Mouse (Mus musculus) forebrain, embryonic 10.5 days (tissue): ENCODE results near the gene Gm20538. TPM values are rescaled to one million over a fixed set of nuclear protein-coding genes. Genes with fewer than 3 reads are reported as not detected.

Experiments
- DNase-seq: peaks from one replicate; pipeline ENCODE4 v3.0.0-alpha.2; 2017; ENCODE audit warnings: low spot score; ENCODE audit errors: extremely low spot score
- H3K27ac ChIP-seq: fragments of 300-500 bp; sonication (generic); 2 replicates; pipeline ENCODE4 v1.5.1; 2016; ENCODE audit warnings: mild to moderate bottlenecking
- H3K27me3 ChIP-seq: fragments of 300-500 bp; sonication (generic); 2 replicates; pipeline ENCODE4 v1.6.1; 2016; ENCODE audit warnings: mild to moderate bottlenecking; ENCODE audit not compliant: poor library complexity, severe bottlenecking
- H3K36me3 ChIP-seq: fragments of 300-500 bp; sonication (generic); replicated peaks from 2 replicates; pipeline ENCODE4 v1.6.1; 2016; ENCODE audit warnings: mild to moderate bottlenecking, moderate library complexity
- H3K4me1 ChIP-seq: fragments of 300-500 bp; sonication (generic); 2 replicates; pipeline ENCODE4 v1.6.1; 2016
- H3K4me3 ChIP-seq: fragments of 300-500 bp; sonication (generic); 2 replicates; pipeline ENCODE4 v1.5.1; 2016; ENCODE audit warnings: mild to moderate bottlenecking, moderate library complexity
- H3K9me3 ChIP-seq: fragments of 300-500 bp; sonication (generic); 2 replicates; pipeline ENCODE4 v1.6.1; 2016; ENCODE audit warnings: mild to moderate bottlenecking, moderate library complexity
- WGBS: fragments of 180-500 bp; shearing (Covaris S2); methylation state at CpG from one replicate; pipeline ENCODE4 v1.1.7; 2016; 5-methylcytosine and 5-hydroxymethylcytosine counted together
- polyA plus RNA-seq: library from polyadenylated mRNA; unstranded; fragments of >200 nt; fragmentation: Nextera tagmentation; extraction: Ambion mirVana; gene quantifications from 2 replicates; pipeline ENCODE4 v1.2.1, GENCODE M21; 2016

Gm20538 gene
- polyA plus RNA-seq, 1 experiment from 2014 or later = not detected

DNA sequence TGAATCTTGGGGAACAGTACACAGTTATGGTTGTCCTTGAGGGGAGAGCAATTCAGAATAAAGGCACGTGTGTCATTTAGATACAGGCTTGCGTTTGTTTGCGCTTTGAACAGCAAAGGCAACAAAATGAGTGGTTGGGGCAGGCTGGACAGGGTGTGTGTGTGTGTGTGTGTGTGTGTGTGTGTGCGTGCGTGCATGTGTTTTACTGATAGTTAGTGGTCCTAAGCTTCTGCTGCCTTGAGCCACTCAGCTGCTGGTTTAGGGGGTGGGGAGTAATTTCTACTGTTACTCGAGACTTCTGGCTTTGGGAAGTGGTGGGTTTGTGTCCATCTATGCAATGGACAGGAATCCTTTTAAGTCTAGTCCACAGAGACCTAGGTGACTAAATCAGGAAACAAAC, 53.7 kb downstream of the Gm20538 start:
- H3K27ac ChIP-seq = peak overlapping the region; percentile 73
- H3K9me3 ChIP-seq = no peaks in the 10 kb centered on the region
- WGBS = 63% methylated on average over 6 of the region's 6 CpGs
- DNase-seq = no peak
- peaks cover 20% of the 10 kb centered on the region for H3K36me3 ChIP-seq
- H3K4me1 ChIP-seq = peaks cover 85% of the 10 kb centered on the region
- peaks cover 100% of the 10 kb centered on the region for H3K27me3 ChIP-seq
- peak overlapping the region; percentile 53 for H3K4me3 ChIP-seq

DNA sequence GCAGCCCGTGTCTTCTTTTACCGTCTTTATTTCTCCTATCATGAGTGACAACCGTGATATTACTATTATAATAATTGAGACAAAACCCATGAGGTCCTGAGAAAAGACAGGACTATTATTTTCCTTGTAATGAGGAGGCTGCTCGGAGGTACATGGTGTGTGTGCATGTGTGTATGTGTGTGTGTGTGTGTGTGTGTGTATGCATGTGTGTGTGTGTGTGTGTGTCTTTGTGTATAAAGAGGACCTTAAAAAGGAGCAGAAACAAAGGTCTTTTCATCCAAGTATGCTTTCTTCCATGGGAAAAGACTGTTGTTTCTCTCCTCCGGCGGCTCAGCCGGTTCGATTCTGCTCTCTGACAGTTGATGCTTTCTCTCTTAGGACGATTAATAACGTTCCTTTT, 55.7 kb downstream of the Gm20538 start:
- peak overlapping the region; percentile 84 for H3K27ac ChIP-seq
- H3K27me3 ChIP-seq = peaks cover 100% of the 10 kb centered on the region

DNA sequence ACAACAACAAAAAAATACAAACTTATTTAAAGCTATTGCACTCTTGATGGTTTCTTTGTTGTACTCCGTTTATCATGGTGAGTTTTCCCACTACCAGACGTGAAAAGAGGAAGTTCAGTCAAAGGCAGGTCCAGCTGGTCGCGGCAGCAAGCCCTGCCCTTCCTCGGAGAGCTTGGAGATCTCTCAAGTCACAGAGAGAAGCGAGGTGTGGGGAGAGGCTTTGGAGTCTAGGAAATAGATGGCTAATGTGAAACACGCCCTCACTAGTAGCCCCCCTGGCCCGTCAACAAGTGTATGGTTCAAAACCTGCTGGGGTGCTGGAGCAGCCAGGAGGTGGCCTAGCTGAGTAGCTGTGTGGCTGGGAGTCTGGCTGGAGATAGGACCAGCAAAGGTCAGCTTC, 56.1 kb downstream of the Gm20538 start:
- peak overlapping the region; percentile 84 for H3K27ac ChIP-seq
- 55% methylated on average over 8 of the region's 8 CpGs for WGBS
- DNase-seq = no peak
- H3K27me3 ChIP-seq = peaks cover 100% of the 10 kb centered on the region
- H3K36me3 ChIP-seq = peaks cover 6% of the 10 kb centered on the region; the same call in 1 of the 2 replicates
- peak overlapping the region; percentile 53 for H3K4me3 ChIP-seq
- peaks cover 94% of the 10 kb centered on the region for H3K4me1 ChIP-seq
- H3K9me3 ChIP-seq = no peaks in the 10 kb centered on the region

More for the DNA sequence above, 55.7 kb downstream of the Gm20538 start:
- H3K36me3 ChIP-seq = peaks cover 9% of the 10 kb centered on the region; the same call in 1 of the 2 replicates
- peak overlapping the region; percentile 53 for H3K4me3 ChIP-seq
- no peak for DNase-seq
- H3K4me1 ChIP-seq = peaks cover 97% of the 10 kb centered on the region
- no peaks in the 10 kb centered on the region for H3K9me3 ChIP-seq
- 58% methylated on average over 10 of the region's 10 CpGs for WGBS

Other genes with a start within 250 kb of the Gm20538 start
- gene Scd4, start 219.7 kb downstream of the Gm20538 start, polyA plus RNA-seq = 0.06 TPM in 1 of 2 replicates, not detected in the other
- gene Scd1, start 145.0 kb downstream of the Gm20538 start, polyA plus RNA-seq = 21.8 and 23.4 TPM in 2 replicates
- gene Wnt8b, start 59.4 kb downstream of the Gm20538 start, polyA plus RNA-seq = 51.3 and 61.0 TPM in 2 replicates
- gene Sec31b, start 7.0 kb downstream of the Gm20538 start, polyA plus RNA-seq = 0.88 and 1.7 TPM in 2 replicates
- gene Ndufb8, start 2.6 kb upstream of the Gm20538 start, polyA plus RNA-seq = 595 and 612 TPM in 2 replicates
- gene Hif1an, start 10.0 kb upstream of the Gm20538 start, polyA plus RNA-seq = 48.6 and 51.6 TPM in 2 replicates
- 0.56 and 0.81 TPM in 2 replicates for gene Pax2, start 203.2 kb upstream of the Gm20538 start, polyA plus RNA-seq